Mouse (Mus musculus) midbrain, embryonic 12.5 days (tissue): ENCODE data around the gene Wdr83. TPM values are rescaled to one million over a fixed set of nuclear protein-coding genes. Genes with fewer than 3 reads are reported as not detected.
A peak's percentile ranks its signal among the peaks of the same experiment; 100 is the strongest.

ENCODE experiments used
- ATAC-seq: fragments of 200-750 bp; cut with Nextera tagmentation; 2 replicates; pipeline ENCODE4 v1.8.0; 2017; ENCODE audit warnings: low read depth, moderate TSS enrichment, moderate library complexity; ENCODE audit not compliant: low FRiP score
- H3K27ac ChIP-seq: fragments of 300-500 bp; sonication (generic); replicated peaks from 2 replicates; pipeline ENCODE4 v1.5.1; 2016; ENCODE audit warnings: mild to moderate bottlenecking
- H3K27me3 ChIP-seq: fragments of 300-500 bp; sonication (generic); 2 replicates; pipeline ENCODE4 v1.6.1; 2016; ENCODE audit warnings: mild to moderate bottlenecking
- H3K36me3 ChIP-seq: fragments of 300-500 bp; sonication (generic); 2 replicates; pipeline ENCODE4 v1.6.1; 2016
- H3K4me1 ChIP-seq: fragments of 300-500 bp; sonication (generic); 2 replicates; pipeline ENCODE4 v1.6.1; 2016
- H3K4me2 ChIP-seq: fragments of 300-500 bp; sonication (generic); replicated peaks from 2 replicates; pipeline ENCODE4 v1.6.1; 2016; ENCODE audit warnings: mild to moderate bottlenecking, moderate library complexity
- H3K4me3 ChIP-seq: fragments of 300-500 bp; sonication (generic); 2 replicates; pipeline ENCODE4 v1.5.1; 2016; ENCODE audit warnings: mild to moderate bottlenecking
- H3K9ac ChIP-seq: fragments of 300-500 bp; sonication (generic); replicated peaks from 2 replicates; pipeline ENCODE4 v1.6.1; 2016; ENCODE audit warnings: mild to moderate bottlenecking, moderate library complexity
- H3K9me3 ChIP-seq: fragments of 300-500 bp; sonication (generic); 2 replicates; pipeline ENCODE4 v1.6.1; 2016; ENCODE audit warnings: mild to moderate bottlenecking
- WGBS: fragments of 180-500 bp; shearing (Covaris S2); methylation state at CpG from one replicate; pipeline ENCODE4 v1.1.7; 2016; 5-methylcytosine and 5-hydroxymethylcytosine counted together
- polyA plus RNA-seq: library from polyadenylated mRNA; unstranded; fragments of >200 nt; fragmentation: Nextera tagmentation; extraction: Ambion mirVana; gene quantifications from 2 replicates; pipeline ENCODE4 v1.2.1, GENCODE M21; 2016

Wdr83 gene
- polyA plus RNA-seq, 1 experiment from 2014 or later, result 54.2 TPM

- Histone ChIP-seq H3K9ac (no peak overlapping the region), H3K4me1 (peaks cover 18% of the 10 kb centered on the region), H3K9me3 (no peaks in the 10 kb centered on the region), H3K4me3 (no peak overlapping the region), H3K27ac (no peak overlapping the region), H3K36me3 (peaks cover 47% of the 10 kb centered on the region), H3K4me2 (no peak overlapping the region), H3K27me3 (no peaks in the 10 kb centered on the region)
- 89% methylated on average over 7 of the region's 7 CpGs for WGBS
- ATAC-seq, result no peak
Measured at GRCm38 (mm10) chr8:85057367-85057766, 23.7 kb downstream of the Wdr83 start.

GRCm38 (mm10) chr8:85043619-85044018, 37.5 kb downstream of the Wdr83 start:
- Histone ChIP-seq H3K9ac (no peak overlapping the region), H3K4me2 (no peak overlapping the region), H3K36me3 (peaks cover 82% of the 10 kb centered on the region), H3K4me3 (no peak overlapping the region), H3K4me1 (peaks cover 5% of the 10 kb centered on the region), H3K9me3 (no peaks in the 10 kb centered on the region), H3K27me3 (no peaks in the 10 kb centered on the region), H3K27ac (no peak overlapping the region)
- WGBS, result 95% methylated on average over 6 of the region's 6 CpGs
- ATAC-seq, result no peak

- peaks cover 31% of the 10 kb centered on the region for H3K36me3 ChIP-seq
- peak overlapping the region; percentile 92 for H3K9ac ChIP-seq
- peak overlapping the region; percentile 99 for H3K27ac ChIP-seq
- H3K4me1 ChIP-seq, result peaks cover 26% of the 10 kb centered on the region
- ATAC-seq, result 0 out of 2 replicates have a peak, but pooled peaks have one; percentile 0
- H3K4me2 ChIP-seq, result peak overlapping the region; percentile 90
- peak overlapping the region; percentile 90 for H3K4me3 ChIP-seq
- WGBS, result under 1% methylated on average over 56 of the region's 57 CpGs
- H3K27me3 ChIP-seq, result no peaks in the 10 kb centered on the region
- H3K9me3 ChIP-seq, result no peaks in the 10 kb centered on the region
Measured at GRCm38 (mm10) chr8:85037681-85038531, 43.2 kb downstream of the Wdr83 start.

GRCm38 (mm10) chr8:85037366-85037680, 43.8 kb downstream of the Wdr83 start:
- peak overlapping the region; percentile 92 for H3K9ac ChIP-seq
- WGBS, result under 1% methylated on average over 14 of the region's 14 CpGs
- H3K27ac ChIP-seq, result peak overlapping the region; percentile 99
- no peaks in the 10 kb centered on the region for H3K9me3 ChIP-seq
- H3K4me1 ChIP-seq, result peaks cover 26% of the 10 kb centered on the region
- ATAC-seq, result peak; percentile 68
- H3K4me3 ChIP-seq, result peak overlapping the region; percentile 90
- peaks cover 31% of the 10 kb centered on the region for H3K36me3 ChIP-seq
- H3K4me2 ChIP-seq, result peak overlapping the region; percentile 90
- H3K27me3 ChIP-seq, result no peaks in the 10 kb centered on the region

GRCm38 (mm10) chr8:85036718-85037365, 44.3 kb downstream of the Wdr83 start, which contains the start of gene Tnpo2:
TSS of gene Tnpo2 (plus strand) at chr8:85036915.
- peak within 1 kb of the TSS; percentile 90 for H3K4me3 ChIP-seq
- H3K27ac ChIP-seq, result peak within 1 kb of the TSS; percentile 99
- H3K9me3 ChIP-seq, result no peaks in the 10 kb centered on the region
- H3K4me2 ChIP-seq, result peak within 1 kb of the TSS; percentile 90
- WGBS, result under 1% methylated on average over 59 of the region's 59 CpGs
- ATAC-seq, result peak; percentile 92
- peaks cover 32% of the 10 kb centered on the region for H3K36me3 ChIP-seq
- peak within 1 kb of the TSS; percentile 92 for H3K9ac ChIP-seq
- peaks cover 26% of the 10 kb centered on the region for H3K4me1 ChIP-seq
- H3K27me3 ChIP-seq, result no peaks in the 10 kb centered on the region

GRCm38 (mm10) chr8:85036381-85036717, 44.8 kb downstream of the Wdr83 start:
- H3K27me3 ChIP-seq, result no peaks in the 10 kb centered on the region
- peaks cover 26% of the 10 kb centered on the region for H3K4me1 ChIP-seq
- peak overlapping the region; percentile 90 for H3K4me2 ChIP-seq
- ATAC-seq, result peak; percentile 48
- H3K36me3 ChIP-seq, result peaks cover 32% of the 10 kb centered on the region
- H3K4me3 ChIP-seq, result peak overlapping the region; percentile 90
- H3K27ac ChIP-seq, result peak overlapping the region; percentile 99
- no peaks in the 10 kb centered on the region for H3K9me3 ChIP-seq
- WGBS, result 0% methylated on average over 9 of the region's 9 CpGs
- peak overlapping the region; percentile 92 for H3K9ac ChIP-seq

- H3K4me2 ChIP-seq, result peak overlapping the region; percentile 90
- H3K9me3 ChIP-seq, result no peaks in the 10 kb centered on the region
- WGBS, result under 1% methylated on average over 15 of the region's 15 CpGs
- ATAC-seq, result peak; percentile 3; the same call in 1 of the 2 replicates
- H3K4me3 ChIP-seq, result peak overlapping the region; percentile 90
- peak overlapping the region; percentile 92 for H3K9ac ChIP-seq
- no peaks in the 10 kb centered on the region for H3K27me3 ChIP-seq
- H3K4me1 ChIP-seq, result peaks cover 26% of the 10 kb centered on the region
- H3K36me3 ChIP-seq, result peaks cover 31% of the 10 kb centered on the region
- peak overlapping the region; percentile 99 for H3K27ac ChIP-seq
Measured at GRCm38 (mm10) chr8:85035728-85036310, 45.3 kb downstream of the Wdr83 start.

GRCm38 (mm10) chr8:85035165-85035727, 45.9 kb downstream of the Wdr83 start:
- H3K27me3 ChIP-seq, result no peaks in the 10 kb centered on the region
- peak overlapping the region; percentile 90 for H3K4me3 ChIP-seq
- H3K27ac ChIP-seq, result no peak overlapping the region
- ATAC-seq, result no peak
- peaks cover 31% of the 10 kb centered on the region for H3K36me3 ChIP-seq
- peaks cover 26% of the 10 kb centered on the region for H3K4me1 ChIP-seq
- no peaks in the 10 kb centered on the region for H3K9me3 ChIP-seq
- H3K4me2 ChIP-seq, result peak overlapping the region; percentile 90
- peak overlapping the region; percentile 92; the same call in 1 of the 2 replicates for H3K9ac ChIP-seq
- 6% methylated on average over 12 of the region's 12 CpGs for WGBS

GRCm38 (mm10) chr8:85034764-85035163, 46.3 kb downstream of the Wdr83 start:
- H3K4me2 ChIP-seq, result peak overlapping the region; percentile 90
- H3K27me3 ChIP-seq, result no peaks in the 10 kb centered on the region
- no peak overlapping the region for H3K9ac ChIP-seq
- 6% methylated on average over 13 of the region's 13 CpGs for WGBS
- peak overlapping the region; percentile 90 for H3K4me3 ChIP-seq
- H3K27ac ChIP-seq, result no peak overlapping the region
- ATAC-seq, result no peak
- no peaks in the 10 kb centered on the region for H3K9me3 ChIP-seq
- H3K36me3 ChIP-seq, result peaks cover 35% of the 10 kb centered on the region
- H3K4me1 ChIP-seq, result peaks cover 26% of the 10 kb centered on the region

GRCm38 (mm10) chr8:85033867-85034266, 47.2 kb downstream of the Wdr83 start:
- H3K27ac ChIP-seq, result no peak overlapping the region
- H3K27me3 ChIP-seq, result no peaks in the 10 kb centered on the region
- no peak overlapping the region for H3K9ac ChIP-seq
- H3K4me3 ChIP-seq, result no peak overlapping the region
- WGBS, result 71% methylated on average over 1 of the region's 1 CpGs
- H3K4me2 ChIP-seq, result no peak overlapping the region
- ATAC-seq, result no peak
- no peaks in the 10 kb centered on the region for H3K9me3 ChIP-seq
- H3K36me3 ChIP-seq, result peaks cover 42% of the 10 kb centered on the region
- H3K4me1 ChIP-seq, result peaks cover 30% of the 10 kb centered on the region

GRCm38 (mm10) chr8:85032622-85033311, 48.3 kb downstream of the Wdr83 start:
- no peaks in the 10 kb centered on the region for H3K27me3 ChIP-seq
- H3K36me3 ChIP-seq, result peaks cover 42% of the 10 kb centered on the region
- no peak overlapping the region for H3K4me3 ChIP-seq
- H3K9me3 ChIP-seq, result no peaks in the 10 kb centered on the region
- peaks cover 32% of the 10 kb centered on the region for H3K4me1 ChIP-seq
- no peak overlapping the region for H3K27ac ChIP-seq
- no peak for ATAC-seq
- WGBS, result 89% methylated on average over 4 of the region's 4 CpGs
- no peak overlapping the region for H3K9ac ChIP-seq
- H3K4me2 ChIP-seq, result no peak overlapping the region
